ENCODE assay signal across 8 mouse cellular contexts in genomic region chr9:57798725-57799253, GRCm38 (mm10). TPM values are rescaled to one million over a fixed set of nuclear protein-coding genes. Genes with fewer than 3 reads are reported as not detected.
DNase-seq lines count a peak whose midpoint lies in the region; ATAC-seq and TF ChIP-seq lines count a peak whose summit lies in the region.

No protein-coding gene starts in this region.

- H3K36me3 ChIP-seq in heart, embryonic 16.5 days (ENCODE audit: control insufficient read depth, insufficient read depth): peaks cover 7% of the 10 kb centered on the region
- 0 out of 2 replicates have a peak, but pooled peaks cover 5% of the 10 kb centered on the region for H3K36me3 ChIP-seq in lung, embryonic 14.5 days (ENCODE audit: insufficient read depth)

- H3K27me3 ChIP-seq in heart, embryonic 16.5 days (ENCODE audit: control insufficient read depth, insufficient read depth, low read length): no peaks in the 10 kb centered on the region
- no peaks in the 10 kb centered on the region for H3K27me3 ChIP-seq in lung, embryonic 14.5 days (ENCODE audit: insufficient read depth, low read length)

- H3K4me2 ChIP-seq in heart, embryonic 16.5 days (ENCODE audit: low read depth, low read length): no peak overlapping the region
- no peak overlapping the region for H3K4me2 ChIP-seq in lung, embryonic 14.5 days

- no peak overlapping the region for H3K9ac ChIP-seq in heart, embryonic 16.5 days (ENCODE audit: low read length)
- no peak overlapping the region for H3K9ac ChIP-seq in lung, embryonic 14.5 days

- ATAC-seq in heart, embryonic 16.5 days (replicated peaks; ENCODE audit: extremely low read depth, insufficient read depth, low FRiP score): peak; percentile 71
- peak; percentile 69 for ATAC-seq in lung, embryonic 14.5 days (ENCODE audit: insufficient read depth)

- 16% methylated on average over 10 of the region's 10 CpGs for WGBS in heart, embryonic 16.5 days
- 8% methylated on average over 10 of the region's 10 CpGs for WGBS in lung, embryonic 14.5 days

- no peaks in the 10 kb centered on the region for H3K9me3 ChIP-seq in heart, embryonic 16.5 days (replicated peaks; ENCODE audit: control insufficient read depth, low read length)
- H3K9me3 ChIP-seq in lung, embryonic 14.5 days (ENCODE audit: low read depth, low read length): no peaks in the 10 kb centered on the region

- H3K27ac ChIP-seq in heart, embryonic 16.5 days (ENCODE audit: low read length): no peak overlapping the region
- H3K27ac ChIP-seq in lung, embryonic 14.5 days (ENCODE audit: low read depth): no peak overlapping the region

- DNase-seq in adrenal gland, adult 8-10 months: peak; percentile 7
- no peak for DNase-seq in adrenal gland, adult 18-20 months (ENCODE audit: low spot score in 2 of 2)
- peak; percentile 85 for DNase-seq in embryo, embryonic 10 days (ENCODE audit: low spot score)
- peak; percentile 55 for DNase-seq in lung, embryonic 14.5 days
- DNase-seq in cerebellum, postnatal 10 days: no peak
- DNase-seq in cerebellum, postnatal 25 days: no peak
- DNase-seq in ovary, postnatal 10 days (ENCODE audit: low spot score): no peak

- H3K4me3 ChIP-seq in heart, embryonic 16.5 days (ENCODE audit: low read length): no peak overlapping the region
- no peak overlapping the region for H3K4me3 ChIP-seq in lung, embryonic 14.5 days (ENCODE audit: low read depth, low read length)

- no peak for TF ChIP-seq CTCF in lung, embryonic 14.5 days (IDR thresholded peaks at IDR 0.05; ENCODE audit: low read depth)

- H3K4me1 ChIP-seq in heart, embryonic 16.5 days (ENCODE audit: control insufficient read depth, insufficient read depth, low read length): peaks cover 30% of the 10 kb centered on the region
- peaks cover 3% of the 10 kb centered on the region; the same call in 1 of the 2 replicates for H3K4me1 ChIP-seq in lung, embryonic 14.5 days (ENCODE audit: insufficient read depth)

RNA-seq across cellular contexts. Expression of gene Clk3, which starts 33.1 kb away (rescaled TPM):
- total RNA-seq in adrenal gland, adult 8-10 months (2022): 10 to 100 TPM; 75.3 to 83.3 (median 78.5) TPM
- total RNA-seq in adrenal gland, adult 18-20 months (2021): 10 to 100 TPM; 63.6 to 74.9 TPM
- polyA plus RNA-seq in heart, embryonic 16.5 days (2015; fragmentation: Nextera tagmentation; extraction: Ambion mirVana): 57.9 and 67.5 TPM in 2 replicates
- polyA plus RNA-seq in lung, embryonic 14.5 days (2014; fragmentation: Nextera tagmentation; extraction: Ambion mirVana): 58.1 and 72.7 TPM in 2 replicates

RNA-seq across cellular contexts. Expression of gene Arid3b, which starts 37.8 kb away (rescaled TPM):
- total RNA-seq in adrenal gland, adult 8-10 months (2022): 1 to 10 TPM; 4.6 to 9.8 (median 8.4) TPM
- total RNA-seq in adrenal gland, adult 18-20 months (2021): 1 to 10 TPM; 5.4 to 7.1 TPM
- polyA plus RNA-seq in heart, embryonic 16.5 days (2015; fragmentation: Nextera tagmentation; extraction: Ambion mirVana): 7.5 and 8.8 TPM in 2 replicates
- 4.7 and 4.9 TPM in 2 replicates for polyA plus RNA-seq in lung, embryonic 14.5 days (2014; fragmentation: Nextera tagmentation; extraction: Ambion mirVana)

Comparison
In these comparisons a context has a peak if more than half of its experiments do, and no peak if none do; other contexts are left out.
1. DNase-seq: peak in adrenal gland, adult 8-10 months (single experiment), embryo, embryonic 10 days (single experiment) and lung, embryonic 14.5 days (single experiment); none in adrenal gland, adult 18-20 months (0 of 2), cerebellum, postnatal 10 days (0 of 2), cerebellum, postnatal 25 days (0 of 2) and ovary, postnatal 10 days (single experiment).